Mouse (Mus musculus): ENCODE data around the gene Gcnt7. TPM values are rescaled to one million over a fixed set of nuclear protein-coding genes. Genes with fewer than 3 reads are reported as not detected.

The Gcnt7 gene
- polyA plus RNA-seq, 1 experiment from 2014 or later = 0.61 TPM

- Histone ChIP-seq H3K4me3 (ENCODE audit: control insufficient read depth in 1 of 2, insufficient read depth in 1 of 2, low read depth in 1 of 2, low read length in 2 of 2) (no peak overlapping the region), H3K4me1 (ENCODE audit: control insufficient read depth in 2 of 2, insufficient read depth in 2 of 2, low read length in 2 of 2) (no peaks in the 10 kb centered on the region; a peak in 1 of 4 replicates), H3K4me2 (ENCODE audit: low read length) (no peak overlapping the region), H3K36me3 (ENCODE audit: control insufficient read depth, insufficient read depth, low read length) (no peaks in the 10 kb centered on the region), H3K27me3 (ENCODE audit: control insufficient read depth, insufficient read depth, low read length) (0 out of 2 replicates have a peak, but pooled peaks cover 3% of the 10 kb centered on the region), H3K9ac (ENCODE audit: low read length) (no peak overlapping the region), H3K27ac (replicated peaks in 1 of 2; ENCODE audit: control insufficient read depth in 1 of 2, insufficient read depth in 1 of 2, low read depth in 2 of 2, low read length in 2 of 2) (no peak overlapping the region), H3K9me3 (ENCODE audit: control insufficient read depth, low read length) (no peaks in the 10 kb centered on the region)
- WGBS = 53% methylated on average over 3 of the region's 3 CpGs
- ATAC-seq (ENCODE audit: insufficient number of reproducible peaks, insufficient read depth, low FRiP score, low read depth) = no peak
Measured at GRCm38 (mm10) chr2:172405011-172405410, 53.4 kb downstream of the Gcnt7 start.

- Histone ChIP-seq H3K4me1 (ENCODE audit: control insufficient read depth in 2 of 2, insufficient read depth in 2 of 2, low read length in 2 of 2) (no peaks in the 10 kb centered on the region; a peak in 1 of 4 replicates), H3K27ac (replicated peaks in 1 of 2; ENCODE audit: control insufficient read depth in 1 of 2, insufficient read depth in 1 of 2, low read depth in 2 of 2, low read length in 2 of 2) (no peak overlapping the region), H3K4me3 (ENCODE audit: control insufficient read depth in 1 of 2, insufficient read depth in 1 of 2, low read depth in 1 of 2, low read length in 2 of 2) (no peak overlapping the region), H3K9me3 (ENCODE audit: control insufficient read depth, low read length) (no peaks in the 10 kb centered on the region), H3K36me3 (ENCODE audit: control insufficient read depth, insufficient read depth, low read length) (no peaks in the 10 kb centered on the region), H3K4me2 (ENCODE audit: low read length) (no peak overlapping the region), H3K27me3 (ENCODE audit: control insufficient read depth, insufficient read depth, low read length) (0 out of 2 replicates have a peak, but pooled peaks cover 3% of the 10 kb centered on the region), H3K9ac (ENCODE audit: low read length) (no peak overlapping the region)
- WGBS = 60% methylated on average over 7 of the region's 7 CpGs
- no peak for ATAC-seq (ENCODE audit: insufficient number of reproducible peaks, insufficient read depth, low FRiP score, low read depth)
Measured at GRCm38 (mm10) chr2:172404239-172404638, 54.2 kb downstream of the Gcnt7 start.

- no peak for ATAC-seq (ENCODE audit: insufficient number of reproducible peaks, insufficient read depth, low FRiP score, low read depth)
- Histone ChIP-seq H3K27me3 (ENCODE audit: control insufficient read depth, insufficient read depth, low read length) (0 out of 2 replicates have a peak, but pooled peaks cover 3% of the 10 kb centered on the region), H3K4me1 (ENCODE audit: control insufficient read depth in 2 of 2, insufficient read depth in 2 of 2, low read length in 2 of 2) (no peaks in the 10 kb centered on the region; a peak in 1 of 4 replicates), H3K9me3 (ENCODE audit: control insufficient read depth, low read length) (no peaks in the 10 kb centered on the region), H3K27ac (replicated peaks in 1 of 2; ENCODE audit: control insufficient read depth in 1 of 2, insufficient read depth in 1 of 2, low read depth in 2 of 2, low read length in 2 of 2) (peak overlapping the region; percentile 21 to 43; a peak in 2 of 4 replicates), H3K9ac (ENCODE audit: low read length) (no peak overlapping the region), H3K4me2 (ENCODE audit: low read length) (no peak overlapping the region), H3K36me3 (ENCODE audit: control insufficient read depth, insufficient read depth, low read length) (no peaks in the 10 kb centered on the region), H3K4me3 (ENCODE audit: control insufficient read depth in 1 of 2, insufficient read depth in 1 of 2, low read depth in 1 of 2, low read length in 2 of 2) (no peak overlapping the region)
- 65% methylated on average over 13 of the region's 13 CpGs for WGBS
Measured at GRCm38 (mm10) chr2:172401116-172401825, 57.1 kb downstream of the Gcnt7 start.

Other genes starting within 250 kb of the Gcnt7 start
- gene Mc3r, start 210.1 kb downstream of the Gcnt7 start, polyA plus RNA-seq (2014; fragmentation: Nextera tagmentation; extraction: Ambion mirVana) = not detected in 2 replicates
- 10.4 and 13.1 TPM in 2 replicates for gene Fam210b, start 113.0 kb downstream of the Gcnt7 start, polyA plus RNA-seq (2014; fragmentation: Nextera tagmentation; extraction: Ambion mirVana)
- gene Aurka, start 88.1 kb downstream of the Gcnt7 start, polyA plus RNA-seq (2014; fragmentation: Nextera tagmentation; extraction: Ambion mirVana) = 79.0 and 88.9 TPM in 2 replicates
- gene Cstf1, start 87.9 kb downstream of the Gcnt7 start, polyA plus RNA-seq (2014; fragmentation: Nextera tagmentation; extraction: Ambion mirVana) = 28.1 and 30.3 TPM in 2 replicates
- 0.27 and 0.30 TPM in 2 replicates for gene Cass4, start 64.8 kb downstream of the Gcnt7 start, polyA plus RNA-seq (2014; fragmentation: Nextera tagmentation; extraction: Ambion mirVana)
- gene Rtf2, start 18.0 kb downstream of the Gcnt7 start, polyA plus RNA-seq (2014; fragmentation: Nextera tagmentation; extraction: Ambion mirVana) = 48.3 and 49.5 TPM in 2 replicates
- 0.31 TPM in 1 of 2 replicates, not detected in the other for gene Fam209, start 13.9 kb upstream of the Gcnt7 start, polyA plus RNA-seq (2014; fragmentation: Nextera tagmentation; extraction: Ambion mirVana)
- gene Tfap2c, start 91.0 kb upstream of the Gcnt7 start, polyA plus RNA-seq (2014; fragmentation: Nextera tagmentation; extraction: Ambion mirVana) = not detected in 2 replicates